Mouse (Mus musculus) heart, adult 2 months (tissue): ENCODE data around the gene Vmn1r90. TPM values are rescaled to one million over a fixed set of nuclear protein-coding genes. Genes with fewer than 3 reads are reported as not detected.
"Not testable (repeated sequence)": the region's sequence is repeated elsewhere in the genome, so short reads cannot be mapped to it uniquely, and the experiment has no call there.

Experiments
- DNase-seq, 2 experiments: peaks; one replicate each; pipeline ENCODE4 v3.0.0; 2021
- H3K27ac ChIP-seq: fragments of 200-600 bp; 2 replicates; pipeline ENCODE4 v1.8.1; 2022
- H3K27me3 ChIP-seq: fragments of 200-500 bp; 2 replicates; pipeline ENCODE4 v1.6.1; 2012; ENCODE audit warnings: mild to moderate bottlenecking, low read length, inconsistent platforms, mixed read lengths; ENCODE audit not compliant: control insufficient read depth, insufficient read depth
- H3K36me3 ChIP-seq: fragments of 200-500 bp; 2 replicates; pipeline ENCODE4 v1.6.1; 2012; ENCODE audit warnings: low read length, inconsistent platforms; ENCODE audit not compliant: control insufficient read depth, insufficient read depth
- H3K4me1 ChIP-seq: fragments of 200-500 bp; 2 replicates; pipeline ENCODE4 v1.6.1; 2011; ENCODE audit warnings: low read length; ENCODE audit not compliant: control insufficient read depth, insufficient read depth
- H3K4me3 ChIP-seq: fragments of 200-600 bp; 2 replicates; pipeline ENCODE4 v1.8.1; 2022
- H3K79me2 ChIP-seq: fragments of 200-500 bp; replicated peaks from 2 replicates; pipeline ENCODE4 v1.6.1; 2012; ENCODE audit warnings: mild to moderate bottlenecking, inconsistent platforms, low read length, moderate library complexity, mixed read lengths; ENCODE audit not compliant: control insufficient read depth, insufficient read depth
- H3K9ac ChIP-seq: fragments of 200-500 bp; 2 replicates; pipeline ENCODE4 v1.6.1; 2012; ENCODE audit warnings: low read depth, mild to moderate bottlenecking, control low read depth, inconsistent platforms, low read length, mixed read lengths
- CTCF ChIP-seq: fragments of 200-600 bp; IDR thresholded peaks from 2 replicates; pipeline ENCODE4 v1.8.1; 2022; ENCODE audit warnings: antibody characterized with exemption, mild to moderate bottlenecking, moderate library complexity
- EP300 ChIP-seq: fragments of 200-500 bp; IDR thresholded peaks from 2 replicates; pipeline ENCODE4 v1.6.1; 2011; ENCODE audit warnings: low read depth, low read length, control low read depth; ENCODE audit not compliant: insufficient read depth
- POLR2A ChIP-seq: fragments of 200-500 bp; IDR thresholded peaks from 2 replicates; pipeline ENCODE4 v1.6.1; 2011; ENCODE audit warnings: mild to moderate bottlenecking, low read depth, low read length, control low read depth; ENCODE audit not compliant: insufficient read depth
- WGBS: fragments of 180-500 bp; shearing (Covaris S2); methylation state at CpG from one replicate; pipeline ENCODE4 v1.1.7; 2018; 5-methylcytosine and 5-hydroxymethylcytosine counted together
- intact Hi-C: fragments of 180-260 bp; cut with DNase I; formaldehyde crosslinking; loops from one replicate; pipeline ENCODE4 v1.15.1; 2025
- long read RNA-seq: library from polyadenylated mRNA; stranded (forward); transcript quantifications from one replicate; pipeline ENCODE4 v2.0.0, GENCODE M21; 2021
- polyA plus RNA-seq: library from polyadenylated mRNA; depleted of rRNA; stranded (reverse); fragments of >200 nt; gene quantifications from 2 replicates; pipeline ENCODE4 v1.2.3, GENCODE M21; 2012; rRNA removed
- total RNA-seq, 2 experiments: library from RNA; stranded (reverse); gene quantifications; 2 replicates each; pipeline ENCODE4 v1.2.3; 2021

Gene Vmn1r90
- total RNA-seq (under 1 TPM in 1 of 2 experiments, not detected in 1; 0.16 TPM), polyA plus RNA-seq (0.03 TPM in 1 of 2 replicates, not detected in the other)
- long read RNA-seq, result 0 reads

GRCm38 (mm10) chr7:14563406-14563805 is at the start of gene Vmn1r90:
Gene Vmn1r90, minus strand, starts transcription at chr7:14563506.
- 48% methylated on average over 1 of the region's 1 CpGs for WGBS
- no peaks in the 10 kb centered on the region for H3K36me3 ChIP-seq
- no peak within 1 kb of the TSS for H3K4me3 ChIP-seq
- intact Hi-C loops, result no loop called here
- no peak for DNase-seq
- H3K4me1 ChIP-seq, result no peaks in the 10 kb centered on the region
- no peak within 1 kb of the TSS for H3K27ac ChIP-seq
- TF ChIP-seq POLR2A, result no peak
- no peak for TF ChIP-seq EP300
- TF ChIP-seq CTCF, result no peak
- no peak within 1 kb of the TSS for H3K9ac ChIP-seq
- H3K79me2 ChIP-seq, result no peaks in the 10 kb centered on the region
- H3K27me3 ChIP-seq, result no peaks in the 10 kb centered on the region

- WGBS, result 55% methylated on average over 8 of the region's 8 CpGs
- TF ChIP-seq CTCF, result peak; percentile 64
- DNase-seq, result not testable (repeated sequence)
Measured at GRCm38 (mm10) chr7:14593009-14593408, 29.7 kb upstream of the Vmn1r90 start.

GRCm38 (mm10) chr7:14552284-14552683 is 11.0 kb downstream of the Vmn1r90 start:
- no peak for TF ChIP-seq CTCF
- TF ChIP-seq POLR2A, result no peak
- no peak for TF ChIP-seq EP300
- 80% methylated on average over 1 of the region's 1 CpGs for WGBS
- DNase-seq, result no peak
- Histone ChIP-seq H3K27ac (no peak overlapping the region), H3K4me1 (no peaks in the 10 kb centered on the region), H3K36me3 (no peaks in the 10 kb centered on the region), H3K79me2 (no peaks in the 10 kb centered on the region), H3K9ac (no peak overlapping the region), H3K4me3 (no peak overlapping the region), H3K27me3 (no peaks in the 10 kb centered on the region)
- intact Hi-C loops, result no loop called here

More at GRCm38 (mm10) chr7:14593009-14593408, 29.7 kb upstream of the Vmn1r90 start:
- H3K4me3 ChIP-seq, H3K79me2 ChIP-seq, H3K36me3 ChIP-seq, H3K4me1 ChIP-seq, H3K9ac ChIP-seq, intact Hi-C loops, H3K27me3 ChIP-seq, H3K27ac ChIP-seq: not testable (repeated sequence)

GRCm38 (mm10) chr7:14525280-14525679 is 38.0 kb downstream of the Vmn1r90 start:
- no peaks in the 10 kb centered on the region for H3K36me3 ChIP-seq
- no peak overlapping the region for H3K9ac ChIP-seq
- no peaks in the 10 kb centered on the region for H3K27me3 ChIP-seq
- DNase-seq, result no peak
- whole genome bisulfite sequencing, result 34% methylated on average over 1 of the region's 1 CpGs
- no peaks in the 10 kb centered on the region for H3K4me1 ChIP-seq
- H3K4me3 ChIP-seq, result no peak overlapping the region
- intact Hi-C loops, result no loop called here
- no peak overlapping the region for H3K27ac ChIP-seq
- TF ChIP-seq EP300 (no peak), POLR2A (no peak), CTCF (no peak)
- H3K79me2 ChIP-seq, result no peaks in the 10 kb centered on the region

GRCm38 (mm10) chr7:14522636-14523035 is 40.7 kb downstream of the Vmn1r90 start:
- no peak for TF ChIP-seq CTCF
- no peak for TF ChIP-seq POLR2A
- no peak for TF ChIP-seq EP300
- Histone ChIP-seq H3K27ac (no peak overlapping the region), H3K36me3 (no peaks in the 10 kb centered on the region), H3K4me3 (no peak overlapping the region), H3K79me2 (no peaks in the 10 kb centered on the region), H3K9ac (no peak overlapping the region), H3K27me3 (no peaks in the 10 kb centered on the region), H3K4me1 (no peaks in the 10 kb centered on the region)
- intact Hi-C loops, result no loop called here
- no peak for DNase-seq
- 70% methylated on average over 1 of the region's 1 CpGs for WGBS

- no peaks in the 10 kb centered on the region for H3K4me1 ChIP-seq
- H3K36me3 ChIP-seq, result no peaks in the 10 kb centered on the region
- intact Hi-C loops, result no loop called here
- no peaks in the 10 kb centered on the region for H3K79me2 ChIP-seq
- TF ChIP-seq POLR2A (no peak), EP300 (no peak), CTCF (no peak)
- H3K9ac ChIP-seq, result no peak overlapping the region
- 49% methylated on average over 3 of the region's 3 CpGs for WGBS
- H3K4me3 ChIP-seq, result no peak overlapping the region
- no peak for DNase-seq
- H3K27me3 ChIP-seq, result no peaks in the 10 kb centered on the region
- no peak overlapping the region for H3K27ac ChIP-seq
Measured at GRCm38 (mm10) chr7:14518301-14518700, 45.0 kb downstream of the Vmn1r90 start.

Other genes with a start within 250 kb of the Vmn1r90 start
- gene Obox8, start 229.9 kb downstream of the Vmn1r90 start, total RNA-seq, result not detected
- not detected in 2 replicates for gene Obox8, start 229.9 kb downstream of the Vmn1r90 start, polyA plus RNA-seq
- not detected for gene Sult2a8, start 116.7 kb downstream of the Vmn1r90 start, total RNA-seq
- 0.12 TPM in 1 of 2 replicates, not detected in the other for gene Sult2a8, start 116.7 kb downstream of the Vmn1r90 start, polyA plus RNA-seq
- gene Sult2a7, start 69.3 kb downstream of the Vmn1r90 start, total RNA-seq, result not detected
- gene Sult2a7, start 69.3 kb downstream of the Vmn1r90 start, polyA plus RNA-seq, result not detected in 2 replicates
- not detected for gene Obox7, start 96.0 kb upstream of the Vmn1r90 start, total RNA-seq
- gene Obox7, start 96.0 kb upstream of the Vmn1r90 start, polyA plus RNA-seq, result not detected in 2 replicates